Mouse (Mus musculus): ENCODE results near the gene Rad50.

- no peak for TF ChIP-seq POLR2A (IDR thresholded peaks at IDR 0.05; ENCODE audit: insufficient read depth, low read depth, low read length)
- TF ChIP-seq CTCF (IDR thresholded peaks at IDR 0.05; ENCODE audit: insufficient read depth, low read depth, low read length) = no peak
Measured at GRCm38 (mm10) chr11:53618619-53619198, 88.4 kb downstream of the Rad50 start, which contains the start of gene Il4.
